Mouse (Mus musculus) activated CD4-positive, CD25-positive, alpha-beta regulatory T cell, adult 4 months (primary cell): ENCODE data around the gene Tenm2. TPM values are rescaled to one million over a fixed set of nuclear protein-coding genes. Genes with fewer than 3 reads are reported as not detected.

Experiments
- ATAC-seq: one replicate; pipeline ENCODE4 v1.8.0; 2017
- polyA plus RNA-seq, 2 experiments: library from polyadenylated mRNA; unstranded; fragments of 100-300 nt; shearing (Covaris generic); gene quantifications; one replicate each; pipeline ENCODE4 v1.2.1; 2017

Tenm2 gene
- polyA plus RNA-seq, 2 experiments from 2014 or later, result not detected

- ATAC-seq, result no peak
Measured at GRCm38 (mm10) chr11:36172520-36172919, 1063.2 kb downstream of the Tenm2 start.

GRCm38 (mm10) chr11:36171991-36172390 lies 1063.8 kb downstream of the Tenm2 start:
- ATAC-seq, result no peak

GRCm38 (mm10) chr11:36171221-36171620 lies 1064.5 kb downstream of the Tenm2 start:
- no peak for ATAC-seq

- no peak for ATAC-seq
Measured at GRCm38 (mm10) chr11:36169738-36170137, 1066.0 kb downstream of the Tenm2 start.

GRCm38 (mm10) chr11:36168921-36169537 lies 1066.7 kb downstream of the Tenm2 start:
- no peak for ATAC-seq

- ATAC-seq, result no peak
Measured at GRCm38 (mm10) chr11:36167766-36168318, 1067.9 kb downstream of the Tenm2 start.

- no peak for ATAC-seq
Measured at GRCm38 (mm10) chr11:36163580-36163979, 1072.2 kb downstream of the Tenm2 start.

- ATAC-seq, result no peak
Measured at GRCm38 (mm10) chr11:36161765-36162321, 1073.9 kb downstream of the Tenm2 start.

- no peak for ATAC-seq
Measured at GRCm38 (mm10) chr11:36153450-36153849, 1082.3 kb downstream of the Tenm2 start.

GRCm38 (mm10) chr11:36153011-36153410 lies 1082.8 kb downstream of the Tenm2 start:
- ATAC-seq, result no peak

GRCm38 (mm10) chr11:36152226-36152625 lies 1083.5 kb downstream of the Tenm2 start:
- ATAC-seq, result no peak

GRCm38 (mm10) chr11:36149092-36149491 lies 1086.7 kb downstream of the Tenm2 start:
- no peak for ATAC-seq

- ATAC-seq, result no peak
Measured at GRCm38 (mm10) chr11:36145057-36145456, 1090.7 kb downstream of the Tenm2 start.

GRCm38 (mm10) chr11:36140411-36140810 lies 1095.4 kb downstream of the Tenm2 start:
- ATAC-seq, result no peak

GRCm38 (mm10) chr11:36139521-36139920 lies 1096.2 kb downstream of the Tenm2 start:
- ATAC-seq, result no peak

- ATAC-seq, result no peak
Measured at GRCm38 (mm10) chr11:36137840-36138239, 1097.9 kb downstream of the Tenm2 start.

- no peak for ATAC-seq
Measured at GRCm38 (mm10) chr11:36137276-36137675, 1098.5 kb downstream of the Tenm2 start.

- no peak for ATAC-seq
Measured at GRCm38 (mm10) chr11:36134645-36135044, 1101.1 kb downstream of the Tenm2 start.

- no peak for ATAC-seq
Measured at GRCm38 (mm10) chr11:36123275-36123674, 1112.5 kb downstream of the Tenm2 start.

GRCm38 (mm10) chr11:36121410-36121929 lies 1114.3 kb downstream of the Tenm2 start:
- ATAC-seq, result no peak

- ATAC-seq, result no peak
Measured at GRCm38 (mm10) chr11:36120591-36121409, 1115.0 kb downstream of the Tenm2 start.

GRCm38 (mm10) chr11:36113326-36113725 lies 1122.4 kb downstream of the Tenm2 start:
- no peak for ATAC-seq
